Mouse (Mus musculus): ENCODE results near the gene Dlgap4.
A peak's percentile ranks its signal among the peaks of the same experiment; 100 is the strongest.

DNA sequence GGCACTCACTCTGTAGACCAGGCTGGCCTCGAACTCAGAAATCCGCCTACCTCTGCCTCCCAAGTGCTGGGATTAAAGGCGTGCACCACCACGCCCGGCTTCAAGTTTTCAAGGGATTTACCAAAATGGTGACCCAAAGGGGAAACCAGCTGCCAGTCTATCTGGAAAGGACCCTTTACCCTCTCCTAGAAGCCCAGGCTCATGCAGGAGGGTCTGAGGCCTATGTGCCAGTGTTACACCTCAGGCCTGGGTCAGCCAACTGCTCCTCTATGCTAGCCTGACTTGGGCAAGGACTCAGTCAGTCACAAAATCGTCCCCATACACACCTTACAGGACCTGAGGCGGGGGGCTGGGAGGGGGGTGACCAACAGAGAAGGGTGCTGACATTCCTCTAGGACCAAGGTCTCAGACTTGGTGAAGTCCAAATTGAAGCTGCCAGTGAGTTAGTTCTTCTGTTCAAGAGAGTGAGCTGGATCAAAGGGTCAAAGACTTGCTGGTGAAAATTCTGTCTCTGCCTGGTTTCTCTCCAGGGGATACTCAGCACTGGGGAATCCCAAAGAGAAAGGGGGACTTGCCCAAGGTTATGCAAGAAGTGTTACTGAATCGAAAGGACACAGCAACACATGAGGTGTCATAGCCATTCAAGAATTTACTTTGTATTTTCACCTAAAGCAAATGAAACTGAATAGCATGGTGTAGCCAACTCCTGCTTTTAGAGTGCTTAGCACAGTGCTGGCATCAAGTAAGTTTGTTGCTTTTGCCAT is 106.2 kb downstream of the Dlgap4 start:
- TF ChIP-seq CTCF (IDR thresholded peaks at IDR 0.05; ENCODE audit: control insufficient read depth, insufficient read depth, insufficient read length) (no peak), USF1 (IDR thresholded peaks at IDR 0.05; ENCODE audit: low read depth) (no peak), MAX (IDR thresholded peaks at IDR 0.05) (no peak), CEBPB (IDR thresholded peaks at IDR 0.05; ENCODE audit: low read depth) (peak; percentile 19), MYOG (IDR thresholded peaks at IDR 0.05; ENCODE audit: control insufficient read depth, extremely low read depth, insufficient read length) (no peak), MYOD1 (IDR thresholded peaks at IDR 0.05; ENCODE audit: control insufficient read depth, insufficient read length, low read depth) (no peak), FOSL1 (IDR thresholded peaks at IDR 0.05; ENCODE audit: insufficient read depth, low read length, poor library complexity, severe bottlenecking) (no peak)
